Mouse (Mus musculus): ENCODE data around the gene Sema4g.

DNA sequence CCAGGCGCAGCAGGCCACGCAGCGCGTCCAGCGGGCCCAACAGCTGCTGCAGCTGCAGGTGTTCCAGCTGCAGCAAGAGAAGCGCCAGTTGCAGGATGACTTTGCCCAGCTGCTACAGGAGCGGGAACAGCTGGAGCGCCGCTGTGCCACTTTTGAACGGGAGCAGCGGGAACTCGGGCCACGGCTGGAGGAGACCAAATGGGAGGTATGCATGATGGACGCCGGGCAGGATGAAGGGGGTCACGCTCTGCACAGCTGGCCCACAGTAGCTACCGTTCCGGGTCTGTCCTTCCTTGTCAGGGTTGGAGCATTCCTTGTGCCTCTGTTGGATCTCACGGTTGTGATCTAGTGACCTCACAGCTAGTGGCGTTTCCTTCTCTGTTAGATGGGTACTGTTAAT lies 35.9 kb downstream of the Sema4g start:
- no peak for TF ChIP-seq CTCF (IDR thresholded peaks at IDR 0.05; ENCODE audit: low read depth)
- no peak for TF ChIP-seq EP300 (IDR thresholded peaks at IDR 0.05; ENCODE audit: low read depth)
